Mouse (Mus musculus): Measurements from ENCODE around the gene Klra4. TPM values are rescaled to one million over a fixed set of nuclear protein-coding genes. Genes with fewer than 3 reads are reported as not detected.

Gene Klra4
- not detected in 2 replicates for polyA plus RNA-seq (2015; fragmentation: Nextera tagmentation; extraction: Ambion mirVana)

GRCm38 (mm10) chr6:130067171-130067570, at the start of gene Klra4:
Gene Klra4, minus strand, starts transcription at chr6:130067271.

GRCm38 (mm10) chr6:130026854-130027253, 40.2 kb downstream of the Klra4 start, which contains the start of gene Klra6:
Gene Klra6, minus strand, starts transcription at chr6:130026954.

Other genes starting within 250 kb of the Klra4 start
- gene Gm17631, start 204.6 kb downstream of the Klra4 start, polyA plus RNA-seq (2015; fragmentation: Nextera tagmentation; extraction: Ambion mirVana) = not detected in 2 replicates
- not detected in 2 replicates for gene Klra17, start 190.6 kb downstream of the Klra4 start, polyA plus RNA-seq (2015; fragmentation: Nextera tagmentation; extraction: Ambion mirVana)
- gene Klra5, start 149.6 kb downstream of the Klra4 start, polyA plus RNA-seq (2015; fragmentation: Nextera tagmentation; extraction: Ambion mirVana) = not detected in 2 replicates
- not detected in 2 replicates for gene Klra6, start 40.3 kb downstream of the Klra4 start, polyA plus RNA-seq (2015; fragmentation: Nextera tagmentation; extraction: Ambion mirVana)
- not detected in 2 replicates for gene Klra8, start 62.6 kb upstream of the Klra4 start, polyA plus RNA-seq (2015; fragmentation: Nextera tagmentation; extraction: Ambion mirVana)
- gene Klra9, start 125.8 kb upstream of the Klra4 start, polyA plus RNA-seq (2015; fragmentation: Nextera tagmentation; extraction: Ambion mirVana) = not detected in 2 replicates
- not detected in 2 replicates for gene Klra7, start 166.1 kb upstream of the Klra4 start, polyA plus RNA-seq (2015; fragmentation: Nextera tagmentation; extraction: Ambion mirVana)
- gene Klra10, start 214.7 kb upstream of the Klra4 start, polyA plus RNA-seq (2015; fragmentation: Nextera tagmentation; extraction: Ambion mirVana) = not detected in 2 replicates

Data from neural tube, postnatal 0 days (tissue).